Mouse (Mus musculus): Measurements from ENCODE around the gene Cx3cr1. TPM values are rescaled to one million over a fixed set of nuclear protein-coding genes. Genes with fewer than 3 reads are reported as not detected.

Cx3cr1 gene
- polyA plus RNA-seq, 1 experiment from 2014 or later = 8.6 TPM

DNA sequence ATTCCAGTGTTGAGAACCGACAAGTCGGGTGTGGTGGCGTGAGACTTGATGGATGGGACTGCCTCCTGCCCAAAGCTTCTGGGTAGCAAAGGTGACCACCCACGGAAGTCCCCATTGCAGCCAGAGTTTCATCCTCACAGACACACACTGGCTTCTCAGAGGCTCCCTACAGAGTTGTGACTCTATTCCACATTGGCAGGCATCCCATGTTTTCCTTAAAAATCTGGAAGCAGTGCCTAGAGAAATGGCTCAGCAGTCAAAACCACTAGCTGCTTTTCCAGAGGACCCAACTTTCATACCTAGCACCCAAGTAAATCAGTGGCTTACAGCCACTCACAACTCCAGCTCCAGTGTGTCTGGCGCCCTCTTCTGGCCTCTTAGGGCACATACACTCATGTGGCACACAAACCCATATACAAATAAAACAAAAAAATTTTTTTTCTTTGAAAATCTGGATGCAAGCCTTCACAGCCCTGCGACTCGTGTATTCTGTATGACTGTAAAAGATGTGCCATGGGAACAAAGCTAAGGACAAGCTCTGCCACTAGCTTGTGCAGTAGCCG lies 10.9 kb upstream of the Cx3cr1 start:
- DNase-seq (ENCODE audit: low spot score) = no peak
- no peaks in the 10 kb centered on the region for H3K9me3 ChIP-seq (ENCODE audit: control insufficient read depth, low read length)
- no peaks in the 10 kb centered on the region for H3K4me1 ChIP-seq (replicated peaks; ENCODE audit: control insufficient read depth, insufficient read depth)
- TF ChIP-seq EP300 (optimal IDR thresholded peaks at IDR 0.05) (no peak), CTCF (IDR thresholded peaks at IDR 0.05; ENCODE audit: low read depth) (peak; percentile 42)
- no peak for ATAC-seq (ENCODE audit: low FRiP score, low TSS enrichment)
- no peaks in the 10 kb centered on the region for H3K36me3 ChIP-seq (ENCODE audit: control insufficient read depth, insufficient read depth, low read length)
- H3K4me2 ChIP-seq (replicated peaks; ENCODE audit: low read depth) = no peak overlapping the region
- H3K27ac ChIP-seq (replicated peaks) = no peak overlapping the region
- no peak overlapping the region for H3K4me3 ChIP-seq (ENCODE audit: low read depth, low read length)
- no peak overlapping the region for H3K9ac ChIP-seq (ENCODE audit: low read length)
- no peaks in the 10 kb centered on the region for H3K27me3 ChIP-seq (ENCODE audit: control insufficient read depth, insufficient read depth, low read length)
- WGBS = 70% methylated on average over 8 of the region's 8 CpGs

DNA sequence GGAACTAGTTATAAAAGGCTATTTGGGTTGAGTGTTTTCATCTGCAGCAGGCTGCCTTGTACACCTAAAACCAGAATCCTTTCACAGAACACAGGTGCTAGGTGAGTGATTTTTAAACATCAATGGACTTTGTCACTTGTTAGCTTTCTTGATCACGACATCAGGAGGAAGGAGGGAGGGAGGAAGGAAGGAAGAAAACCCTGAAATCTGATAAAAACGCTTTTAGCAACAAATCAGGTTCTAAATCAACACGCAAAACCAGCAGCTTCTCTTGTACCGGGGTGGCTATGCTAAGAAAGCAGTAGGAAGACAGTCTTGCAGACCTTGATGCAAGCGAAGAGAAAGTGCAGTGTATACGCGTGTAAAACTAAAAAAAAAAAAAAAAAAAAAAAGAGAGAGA lies 10.2 kb upstream of the Cx3cr1 start:
- no peak overlapping the region for H3K4me2 ChIP-seq (replicated peaks; ENCODE audit: low read depth)
- ATAC-seq (ENCODE audit: low FRiP score, low TSS enrichment) = no peak
- H3K4me1 ChIP-seq (replicated peaks; ENCODE audit: control insufficient read depth, insufficient read depth) = no peaks in the 10 kb centered on the region
- no peaks in the 10 kb centered on the region for H3K9me3 ChIP-seq (ENCODE audit: control insufficient read depth, low read length)
- TF ChIP-seq CTCF (IDR thresholded peaks at IDR 0.05; ENCODE audit: low read depth) = no peak
- TF ChIP-seq EP300 (optimal IDR thresholded peaks at IDR 0.05) = no peak
- no peak overlapping the region for H3K27ac ChIP-seq (replicated peaks)
- H3K9ac ChIP-seq (ENCODE audit: low read length) = no peak overlapping the region
- no peaks in the 10 kb centered on the region for H3K27me3 ChIP-seq (ENCODE audit: control insufficient read depth, insufficient read depth, low read length)
- DNase-seq (ENCODE audit: low spot score) = no peak
- WGBS = 55% methylated on average over 7 of the region's 7 CpGs
- H3K4me3 ChIP-seq (ENCODE audit: low read depth, low read length) = no peak overlapping the region
- no peaks in the 10 kb centered on the region for H3K36me3 ChIP-seq (ENCODE audit: control insufficient read depth, insufficient read depth, low read length)

DNA sequence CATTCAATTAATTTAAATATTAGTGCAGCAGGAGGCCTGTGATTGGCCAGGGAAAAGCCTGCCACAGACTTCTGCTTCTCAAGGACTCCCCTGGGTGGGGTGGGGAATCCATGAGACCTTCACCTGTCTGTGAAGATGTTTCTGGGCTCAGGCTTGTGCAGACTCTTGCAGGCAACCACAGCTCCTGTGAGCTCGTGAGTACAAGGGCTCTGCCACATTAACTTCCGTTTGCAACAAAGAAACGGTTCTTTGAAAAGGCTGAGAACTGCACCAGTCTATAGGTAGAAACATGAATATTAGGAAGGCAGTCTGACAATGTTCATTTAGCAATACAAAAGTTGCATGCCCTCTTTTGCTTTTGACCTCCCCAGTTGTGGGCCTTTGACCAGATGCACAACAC lies 8.6 kb upstream of the Cx3cr1 start:
- H3K27ac ChIP-seq (replicated peaks) = no peak overlapping the region
- no peak for ATAC-seq (ENCODE audit: low FRiP score, low TSS enrichment)
- H3K9ac ChIP-seq (ENCODE audit: low read length) = no peak overlapping the region
- WGBS = 82% methylated on average over 3 of the region's 3 CpGs
- no peaks in the 10 kb centered on the region for H3K36me3 ChIP-seq (ENCODE audit: control insufficient read depth, insufficient read depth, low read length)
- no peak for DNase-seq (ENCODE audit: low spot score)
- H3K27me3 ChIP-seq (ENCODE audit: control insufficient read depth, insufficient read depth, low read length) = no peaks in the 10 kb centered on the region
- H3K4me3 ChIP-seq (ENCODE audit: low read depth, low read length) = no peak overlapping the region
- H3K9me3 ChIP-seq (ENCODE audit: control insufficient read depth, low read length) = no peaks in the 10 kb centered on the region
- no peak overlapping the region for H3K4me2 ChIP-seq (replicated peaks; ENCODE audit: low read depth)
- TF ChIP-seq EP300 (optimal IDR thresholded peaks at IDR 0.05) (no peak), CTCF (IDR thresholded peaks at IDR 0.05; ENCODE audit: low read depth) (no peak)
- H3K4me1 ChIP-seq (replicated peaks; ENCODE audit: control insufficient read depth, insufficient read depth) = no peaks in the 10 kb centered on the region

DNA sequence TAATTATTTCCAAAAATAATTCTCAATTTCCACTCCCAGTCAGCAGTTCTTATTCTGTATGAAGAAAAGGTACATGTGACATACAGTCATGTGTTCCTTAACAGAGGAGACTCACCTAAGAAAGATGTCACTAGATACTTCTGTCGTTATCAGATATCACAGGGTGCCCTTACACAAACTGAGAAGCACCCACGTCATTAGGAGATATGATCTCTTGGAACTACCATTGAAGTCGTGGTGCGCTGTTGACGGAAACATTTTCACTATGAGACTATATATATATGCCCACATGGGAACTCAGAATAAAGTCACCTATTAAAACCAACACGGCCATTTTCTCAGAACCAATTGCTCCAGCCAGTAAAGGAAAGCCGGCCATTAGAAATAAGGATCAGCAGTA lies 4.8 kb upstream of the Cx3cr1 start:
- no peak overlapping the region for H3K4me2 ChIP-seq (replicated peaks; ENCODE audit: low read depth)
- H3K4me1 ChIP-seq (replicated peaks; ENCODE audit: control insufficient read depth, insufficient read depth) = no peaks in the 10 kb centered on the region
- no peak overlapping the region for H3K27ac ChIP-seq (replicated peaks)
- H3K27me3 ChIP-seq (ENCODE audit: control insufficient read depth, insufficient read depth, low read length) = no peaks in the 10 kb centered on the region
- H3K36me3 ChIP-seq (ENCODE audit: control insufficient read depth, insufficient read depth, low read length) = no peaks in the 10 kb centered on the region
- no peak overlapping the region for H3K9ac ChIP-seq (ENCODE audit: low read length)
- TF ChIP-seq EP300 (optimal IDR thresholded peaks at IDR 0.05) (no peak), CTCF (IDR thresholded peaks at IDR 0.05; ENCODE audit: low read depth) (no peak)
- DNase-seq (ENCODE audit: low spot score) = no peak
- no peak overlapping the region for H3K4me3 ChIP-seq (ENCODE audit: low read depth, low read length)
- H3K9me3 ChIP-seq (ENCODE audit: control insufficient read depth, low read length) = no peaks in the 10 kb centered on the region
- WGBS = 88% methylated on average over 7 of the region's 7 CpGs
- ATAC-seq (ENCODE audit: low FRiP score, low TSS enrichment) = no peak

DNA sequence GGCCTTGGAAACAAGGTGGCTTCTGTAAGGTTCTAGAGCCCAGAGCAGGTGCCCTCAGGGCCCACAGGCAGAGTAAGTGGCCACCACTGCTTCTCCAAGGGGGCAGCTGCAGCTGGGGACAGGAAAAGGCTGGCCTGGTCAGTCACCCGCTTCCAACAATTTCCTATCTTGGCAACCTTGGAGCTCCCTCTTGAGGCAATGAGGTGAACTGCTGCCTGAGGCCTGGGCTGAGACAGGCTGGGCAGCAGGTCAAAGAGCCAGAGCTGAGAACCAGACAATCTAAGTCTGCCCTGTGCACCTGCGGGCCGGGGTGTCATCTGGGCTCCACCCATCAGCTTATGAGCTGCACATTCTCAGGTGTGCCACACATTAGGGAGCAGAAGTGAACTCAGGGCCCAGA lies 3.5 kb upstream of the Cx3cr1 start:
- H3K9me3 ChIP-seq (ENCODE audit: control insufficient read depth, low read length) = no peaks in the 10 kb centered on the region
- ATAC-seq (ENCODE audit: low FRiP score, low TSS enrichment) (peak; percentile 40), DNase-seq (ENCODE audit: low spot score) (peak; percentile 87)
- no peaks in the 10 kb centered on the region for H3K4me1 ChIP-seq (replicated peaks; ENCODE audit: control insufficient read depth, insufficient read depth)
- no peaks in the 10 kb centered on the region for H3K27me3 ChIP-seq (ENCODE audit: control insufficient read depth, insufficient read depth, low read length)
- H3K36me3 ChIP-seq (ENCODE audit: control insufficient read depth, insufficient read depth, low read length) = no peaks in the 10 kb centered on the region
- TF ChIP-seq CTCF (IDR thresholded peaks at IDR 0.05; ENCODE audit: low read depth) (peak; percentile 95), EP300 (optimal IDR thresholded peaks at IDR 0.05) (no peak)
- no peak overlapping the region for H3K27ac ChIP-seq (replicated peaks)
- 16% methylated on average over 3 of the region's 3 CpGs for WGBS
- H3K4me3 ChIP-seq (ENCODE audit: low read depth, low read length) = no peak overlapping the region
- no peak overlapping the region for H3K4me2 ChIP-seq (replicated peaks; ENCODE audit: low read depth)
- no peak overlapping the region for H3K9ac ChIP-seq (ENCODE audit: low read length)

DNA sequence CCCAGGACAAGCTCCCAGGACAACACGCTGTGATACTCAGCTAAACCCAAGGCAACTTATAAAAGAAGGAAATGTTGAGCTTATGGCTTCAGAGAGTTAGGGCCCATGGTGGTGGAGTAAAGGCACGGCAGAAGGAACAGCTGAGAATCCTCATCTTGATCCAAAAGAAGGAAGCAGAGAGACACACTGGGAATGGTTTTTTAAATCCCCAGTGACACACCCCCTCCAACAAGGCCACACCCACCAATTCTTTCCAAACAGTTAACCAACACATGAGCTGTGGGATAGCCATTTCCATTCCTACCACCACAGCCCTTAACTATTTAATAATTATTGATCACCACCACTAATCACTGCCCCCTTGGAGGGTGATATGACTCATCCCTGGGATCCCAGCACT lies 1.6 kb upstream of the Cx3cr1 start:
- TF ChIP-seq CTCF (IDR thresholded peaks at IDR 0.05; ENCODE audit: low read depth) (no peak), EP300 (optimal IDR thresholded peaks at IDR 0.05) (no peak)
- WGBS = 48% methylated on average over 2 of the region's 2 CpGs
- no peak for ATAC-seq (ENCODE audit: low FRiP score, low TSS enrichment)
- no peak overlapping the region for H3K4me2 ChIP-seq (replicated peaks; ENCODE audit: low read depth)
- no peak overlapping the region for H3K27ac ChIP-seq (replicated peaks)
- no peaks in the 10 kb centered on the region for H3K36me3 ChIP-seq (ENCODE audit: control insufficient read depth, insufficient read depth, low read length)
- H3K4me1 ChIP-seq (replicated peaks; ENCODE audit: control insufficient read depth, insufficient read depth) = no peaks in the 10 kb centered on the region
- H3K9me3 ChIP-seq (ENCODE audit: control insufficient read depth, low read length) = no peaks in the 10 kb centered on the region
- no peak overlapping the region for H3K4me3 ChIP-seq (ENCODE audit: low read depth, low read length)
- H3K27me3 ChIP-seq (ENCODE audit: control insufficient read depth, insufficient read depth, low read length) = no peaks in the 10 kb centered on the region
- no peak for DNase-seq (ENCODE audit: low spot score)
- no peak overlapping the region for H3K9ac ChIP-seq (ENCODE audit: low read length)
